Comparison of ENCODE assay signal across 19 mouse cellular contexts in genomic region chr9:108202169-108202568, GRCm38 (mm10). TPM values are rescaled to one million over a fixed set of nuclear protein-coding genes. Genes with fewer than 3 reads are reported as not detected.
DNase-seq lines count a peak whose midpoint lies in the region; ATAC-seq and TF ChIP-seq lines count a peak whose summit lies in the region.
"Had no signal": no experiment of that assay in that cellular context is flagged by ENCODE, and none has a peak within 500 bp of the region (broad histone marks: within the 10 kb centered on the region; RNA-seq: fewer than 3 reads in every experiment).

No protein-coding gene starts in this region.

- ATAC-seq in intestine, postnatal 0 days = no peak
- ATAC-seq in intestine, embryonic 16.5 days = no peak
- no peak for ATAC-seq in Patski

- H3K36me3 ChIP-seq in intestine, postnatal 0 days (ENCODE audit: control insufficient read depth, insufficient read depth) = peaks cover 12% of the 10 kb centered on the region
- H3K36me3 ChIP-seq in intestine, embryonic 16.5 days (ENCODE audit: control insufficient read depth, insufficient read depth, low read length) = no peaks in the 10 kb centered on the region
- peaks cover 2% of the 10 kb centered on the region for H3K36me3 ChIP-seq in kidney, adult 2 months (ENCODE audit: control insufficient read depth, insufficient read depth, low read length)

- H3K4me3 ChIP-seq in intestine, postnatal 0 days (ENCODE audit: low read depth, low read length) = no peak overlapping the region
- H3K4me3 ChIP-seq in intestine, embryonic 16.5 days (ENCODE audit: low read length) = no peak overlapping the region
- H3K4me3 ChIP-seq in kidney, adult 2 months (ENCODE audit: insufficient read depth, low read depth, low read length) = no peak overlapping the region
- H3K4me3 ChIP-seq: limb, embryonic 12.5 days; lung, embryonic 15.5 days had no signal

- no peak for TF ChIP-seq POLR2A in kidney, adult 2 months (IDR thresholded peaks at IDR 0.05; ENCODE audit: low read depth, low read length)

- no peak overlapping the region for H3K9ac ChIP-seq in intestine, postnatal 0 days (ENCODE audit: low read depth, low read length)
- H3K9ac ChIP-seq in intestine, embryonic 16.5 days (ENCODE audit: low read depth, low read length) = no peak overlapping the region
- H3K9ac ChIP-seq: embryonic facial prominence, embryonic 12.5 days; limb, embryonic 12.5 days; lung, embryonic 15.5 days had no signal

- no peaks in the 10 kb centered on the region for H3K27me3 ChIP-seq in intestine, postnatal 0 days (replicated peaks; ENCODE audit: control insufficient read depth, insufficient read depth, low read length)
- no peaks in the 10 kb centered on the region for H3K27me3 ChIP-seq in intestine, embryonic 16.5 days (replicated peaks; ENCODE audit: control insufficient read depth, insufficient read depth, low read length)
- H3K27me3 ChIP-seq in Patski = no peaks in the 10 kb centered on the region
- H3K27me3 ChIP-seq in kidney, adult 2 months (replicated peaks; ENCODE audit: control insufficient read depth, insufficient read depth, low read length) = no peaks in the 10 kb centered on the region
- H3K27me3 ChIP-seq: embryonic facial prominence, embryonic 12.5 days; limb, embryonic 12.5 days; lung, embryonic 15.5 days had no signal

- 96% methylated on average over 2 of the region's 2 CpGs for WGBS in intestine, postnatal 0 days
- WGBS in intestine, embryonic 16.5 days = 96% methylated on average over 2 of the region's 2 CpGs
- 97% methylated on average over 2 of the region's 2 CpGs for WGBS in kidney, adult 2 months

- H3K4me1 ChIP-seq in intestine, postnatal 0 days (replicated peaks; ENCODE audit: control insufficient read depth, insufficient read depth, low read length) = no peaks in the 10 kb centered on the region
- peaks cover 7% of the 10 kb centered on the region for H3K4me1 ChIP-seq in intestine, embryonic 16.5 days (ENCODE audit: control insufficient read depth, insufficient read depth, low read length)
- peaks cover 15% of the 10 kb centered on the region for H3K4me1 ChIP-seq in kidney, adult 2 months (ENCODE audit: control insufficient read depth, insufficient read depth, low read length)

- CTCF ChIA-PET in Patski (lab: Charles Lee) = no interaction called here

- in situ Hi-C loops in Patski (cut with MboI; ENCODE audit: low pct_unique_long_range_greater_than_20kb) = loop anchor here (5.0 kb wide), 2 partner anchors 75 to 105 kb away; no protein-coding TSS in a partner anchor

- no peaks in the 10 kb centered on the region for H3K9me3 ChIP-seq in intestine, postnatal 0 days (ENCODE audit: control insufficient read depth)
- no peaks in the 10 kb centered on the region for H3K9me3 ChIP-seq in intestine, embryonic 16.5 days (ENCODE audit: control insufficient read depth, low read length)
- H3K9me3 ChIP-seq: embryonic facial prominence, embryonic 12.5 days; heart, embryonic 10.5 days; limb, embryonic 12.5 days; lung, embryonic 15.5 days; megakaryocyte, embryonic 14.5 days had no signal

- no peak overlapping the region for H3K4me2 ChIP-seq in intestine, postnatal 0 days (replicated peaks; ENCODE audit: low read depth)
- no peak overlapping the region for H3K4me2 ChIP-seq in intestine, embryonic 16.5 days (ENCODE audit: low read depth, low read length)

- TF ChIP-seq CTCF in intestine, postnatal 0 days (IDR thresholded peaks at IDR 0.05; ENCODE audit: low read depth) = peak; percentile 30; the same call in 1 of the 2 replicates
- peak; percentile 44 for TF ChIP-seq CTCF in Patski (IDR thresholded peaks at IDR 0.05)
- TF ChIP-seq CTCF in kidney, adult 2 months (conservative IDR thresholded peaks at IDR 0.05; ENCODE audit: insufficient read depth, insufficient read length, low read depth, low read length) = no peak; the same call in 1 of the 2 replicates

- POLR2A ChIA-PET in Patski (lab: Charles Lee) = no interaction called here

- DNase-seq in 3T3-L1 (ENCODE audit: low read depth, low spot score) (peak; percentile 48), A20 (ENCODE audit: low read depth, low spot score) (peak; percentile 68), Patski (ENCODE audit: low read depth, low spot score) (no peak)
- no peak for DNase-seq in yolk sac, embryonic 10.5 days (ENCODE audit: low spot score)
- DNase-seq in adrenal gland, postnatal 25 days = no peak
- no peak for DNase-seq in kidney, adult 2 months
- DNase-seq: adrenal gland, adult 8-10 months; cerebellum, postnatal 36 days; kidney, postnatal 14 days; layer of hippocampus, postnatal 36 days; right cerebral cortex, postnatal 14 days; thymus, postnatal 36 days had no signal

- no peak overlapping the region for H3K27ac ChIP-seq in intestine, postnatal 0 days (ENCODE audit: low read depth, low read length)
- no peak overlapping the region for H3K27ac ChIP-seq in intestine, embryonic 16.5 days (ENCODE audit: low read length)
- H3K27ac ChIP-seq in kidney, adult 2 months (ENCODE audit: insufficient read depth, low read depth, low read length) = no peak overlapping the region
- H3K27ac ChIP-seq: embryonic facial prominence, embryonic 12.5 days; heart, embryonic 10.5 days; limb, embryonic 12.5 days; lung, embryonic 15.5 days had no signal

RNA-seq across cellular contexts. Expression of gene Bsn, which starts 12.0 kb away (rescaled TPM):
- polyA plus RNA-seq in intestine, postnatal 0 days (2015; fragmentation: Nextera tagmentation; extraction: Ambion mirVana) = 1.6 and 1.9 TPM in 2 replicates
- 5.4 TPM in 2 replicates for polyA plus RNA-seq in intestine, embryonic 16.5 days (2015; fragmentation: Nextera tagmentation; extraction: Ambion mirVana)
- 0.08 TPM for polyA plus RNA-seq in Patski (2021)
- total RNA-seq in adrenal gland, postnatal 25 days (2021) = 9.1 and 10.0 TPM in 2 replicates
- polyA plus RNA-seq in kidney, adult 2 months (2012; rRNA removed) = 0.15 and 0.17 TPM in 2 replicates

Comparison
In these comparisons a context has a peak if more than half of its experiments do, and no peak if none do; other contexts are left out.
1. DNase-seq: peak in 3T3-L1 (single experiment) and A20 (single experiment); none in Patski (single experiment), yolk sac, embryonic 10.5 days (single experiment), adrenal gland, postnatal 25 days (single experiment) and kidney, adult 2 months (single experiment).